Mouse (Mus musculus) neural tube, embryonic 15.5 days (tissue): ENCODE measurements around the gene Cldnd1. TPM values are rescaled to one million over a fixed set of nuclear protein-coding genes. Genes with fewer than 3 reads are reported as not detected.
A peak's percentile ranks its signal among the peaks of the same experiment; 100 is the strongest.

Experiments used
- ATAC-seq: fragments of 200-750 bp; cut with Nextera tagmentation; 2 replicates; pipeline ENCODE4 v1.8.0; 2017; ENCODE audit warnings: mild to moderate bottlenecking, moderate TSS enrichment, moderate library complexity; ENCODE audit not compliant: low FRiP score
- H3K27ac ChIP-seq: fragments of 300-500 bp; sonication (generic); replicated peaks from 2 replicates; pipeline ENCODE4 v1.5.1; 2015; ENCODE audit warnings: mild to moderate bottlenecking, inconsistent platforms
- H3K27me3 ChIP-seq: fragments of 300-500 bp; sonication (generic); replicated peaks from 2 replicates; pipeline ENCODE4 v1.6.1; 2015; ENCODE audit warnings: inconsistent platforms
- H3K36me3 ChIP-seq: fragments of 300-500 bp; sonication (generic); 2 replicates; pipeline ENCODE4 v1.6.1; 2015; ENCODE audit warnings: inconsistent platforms
- H3K4me1 ChIP-seq: fragments of 300-500 bp; sonication (generic); 2 replicates; pipeline ENCODE4 v1.6.1; 2015; ENCODE audit warnings: inconsistent platforms
- H3K4me2 ChIP-seq: fragments of 300-500 bp; sonication (generic); 2 replicates; pipeline ENCODE4 v1.6.1; 2015; ENCODE audit warnings: inconsistent platforms, mild to moderate bottlenecking, moderate library complexity
- H3K4me3 ChIP-seq: fragments of 300-500 bp; sonication (generic); replicated peaks from 2 replicates; pipeline ENCODE4 v1.5.1; 2015; ENCODE audit warnings: mild to moderate bottlenecking, inconsistent platforms
- H3K9ac ChIP-seq: fragments of 300-500 bp; sonication (generic); replicated peaks from 2 replicates; pipeline ENCODE4 v1.6.1; 2015; ENCODE audit warnings: mild to moderate bottlenecking, inconsistent platforms
- H3K9me3 ChIP-seq: fragments of 300-500 bp; sonication (generic); replicated peaks from 2 replicates; pipeline ENCODE4 v1.6.1; 2016; ENCODE audit warnings: inconsistent platforms
- WGBS: fragments of 180-500 bp; shearing (Covaris S2); methylation state at CpG from one replicate; pipeline ENCODE4 v1.1.7; 2015; ENCODE audit warnings: mixed read lengths; 5-methylcytosine and 5-hydroxymethylcytosine counted together
- polyA plus RNA-seq: library from polyadenylated mRNA; unstranded; fragments of >200 nt; fragmentation: Nextera tagmentation; extraction: Ambion mirVana; gene quantifications from 2 replicates; pipeline ENCODE4 v1.2.1, GENCODE M21; 2015

Cldnd1 gene
- polyA plus RNA-seq: 141 TPM in 2 replicates

DNA sequence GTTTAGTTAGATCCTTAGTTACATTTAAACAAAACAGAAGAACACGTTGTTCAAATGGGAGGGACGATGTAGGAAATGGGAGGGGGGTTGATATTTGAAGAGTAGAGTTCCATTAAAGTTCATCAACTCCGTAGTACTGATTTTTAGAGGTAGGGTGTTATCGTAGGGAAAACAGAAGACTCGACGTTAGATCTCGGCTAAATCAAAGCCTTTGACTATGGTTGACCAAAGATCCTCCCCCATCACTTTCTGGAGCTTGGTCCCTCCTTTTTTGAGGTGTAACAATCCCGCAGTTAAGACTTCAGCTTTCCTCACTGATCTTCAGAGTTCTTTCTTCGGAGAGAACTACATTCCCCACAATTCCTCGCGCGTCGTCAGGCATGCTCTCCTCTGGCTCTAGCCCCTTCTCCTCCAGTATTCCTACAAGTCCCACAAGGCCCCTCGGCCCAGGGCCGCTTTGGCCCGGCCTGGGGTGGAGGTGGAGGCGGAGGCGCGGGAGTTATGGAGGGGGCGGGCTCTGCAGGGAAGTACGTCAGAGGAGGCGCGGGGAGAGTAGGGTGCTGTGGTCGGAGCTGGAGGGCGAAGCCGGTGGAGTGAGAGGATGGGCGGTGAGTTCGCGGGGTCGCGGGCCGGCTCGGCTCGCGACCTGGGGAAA is at the start of gene Cldnd1:
Gene Cldnd1 (plus strand): TSS at position 434 of the 655 bp plus-strand sequence.
- Histone ChIP-seq H3K9me3 (no peaks in the 10 kb centered on the region), H3K9ac (peak within 1 kb of the TSS; percentile 82), H3K27ac (peak within 1 kb of the TSS; percentile 86), H3K27me3 (no peaks in the 10 kb centered on the region), H3K4me3 (peak within 1 kb of the TSS; percentile 75), H3K4me2 (peak within 1 kb of the TSS; percentile 67), H3K36me3 (peaks cover 22% of the 10 kb centered on the region), H3K4me1 (peaks cover 11% of the 10 kb centered on the region)
- WGBS: 2% methylated on average over 34 of the region's 35 CpGs
- peak; percentile 100 for ATAC-seq

DNA sequence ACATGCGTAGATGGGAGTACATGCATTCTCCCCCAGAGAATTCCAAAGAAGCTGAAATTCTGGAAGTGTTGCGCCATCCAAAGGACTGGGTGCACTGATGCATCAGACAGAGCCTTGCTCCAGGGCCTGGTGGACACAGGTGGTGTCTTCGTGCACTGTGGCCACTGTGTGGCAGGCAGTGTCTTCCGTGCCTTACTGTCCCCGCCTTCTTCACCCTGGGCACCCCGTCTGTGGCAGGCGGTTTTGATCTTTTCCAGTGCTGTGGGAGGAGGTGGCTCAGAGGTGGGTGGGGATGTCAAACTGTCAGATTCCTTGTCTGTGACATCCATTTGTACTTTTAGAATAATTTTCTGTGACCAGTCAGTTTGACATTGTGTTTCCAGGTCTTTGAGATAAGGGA is 49.0 kb upstream of the Cldnd1 start:
- WGBS: 83% methylated on average over 7 of the region's 7 CpGs
- Histone ChIP-seq H3K4me2 (no peak overlapping the region), H3K36me3 (peaks cover 54% of the 10 kb centered on the region), H3K27ac (no peak overlapping the region), H3K4me3 (no peak overlapping the region), H3K9me3 (no peaks in the 10 kb centered on the region), H3K4me1 (no peaks in the 10 kb centered on the region), H3K9ac (no peak overlapping the region), H3K27me3 (no peaks in the 10 kb centered on the region)
- ATAC-seq: no peak

- Histone ChIP-seq H3K4me2 (no peak overlapping the region), H3K9ac (no peak overlapping the region), H3K9me3 (no peaks in the 10 kb centered on the region), H3K4me1 (no peaks in the 10 kb centered on the region), H3K27me3 (no peaks in the 10 kb centered on the region), H3K36me3 (peaks cover 28% of the 10 kb centered on the region), H3K27ac (no peak overlapping the region), H3K4me3 (no peak overlapping the region)
- ATAC-seq: no peak
- 93% methylated on average over 6 of the region's 6 CpGs for WGBS
Observed at GRCm38 (mm10) chr16:58682046-58682445, 45.7 kb upstream of the Cldnd1 start.

DNA sequence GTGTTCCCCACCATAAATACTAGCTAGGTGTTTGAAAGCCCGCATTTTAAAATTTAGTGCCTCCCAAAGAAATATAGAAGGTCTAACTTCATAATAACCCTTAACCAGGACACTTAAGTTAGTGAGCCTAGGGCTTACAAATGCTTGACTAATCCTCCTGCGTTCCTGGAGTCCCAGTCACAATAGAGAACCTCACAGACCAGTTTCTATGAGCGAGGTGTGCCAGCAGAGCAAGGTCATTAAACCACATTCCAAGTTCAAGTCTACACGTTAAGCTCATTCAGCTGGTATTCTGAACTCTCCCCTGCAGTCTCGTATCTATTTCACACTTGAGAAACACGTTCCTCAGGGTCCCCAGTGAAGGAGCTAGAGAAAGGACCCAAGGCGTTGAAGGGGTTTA is 44.8 kb upstream of the Cldnd1 start:
- peaks cover 20% of the 10 kb centered on the region for H3K36me3 ChIP-seq
- H3K9me3 ChIP-seq: no peaks in the 10 kb centered on the region
- H3K4me3 ChIP-seq: no peak overlapping the region
- H3K4me2 ChIP-seq: no peak overlapping the region
- H3K27me3 ChIP-seq: no peaks in the 10 kb centered on the region
- H3K27ac ChIP-seq: no peak overlapping the region
- no peak for ATAC-seq
- no peaks in the 10 kb centered on the region for H3K4me1 ChIP-seq
- no peak overlapping the region for H3K9ac ChIP-seq
- 86% methylated on average over 7 of the region's 7 CpGs for WGBS

DNA sequence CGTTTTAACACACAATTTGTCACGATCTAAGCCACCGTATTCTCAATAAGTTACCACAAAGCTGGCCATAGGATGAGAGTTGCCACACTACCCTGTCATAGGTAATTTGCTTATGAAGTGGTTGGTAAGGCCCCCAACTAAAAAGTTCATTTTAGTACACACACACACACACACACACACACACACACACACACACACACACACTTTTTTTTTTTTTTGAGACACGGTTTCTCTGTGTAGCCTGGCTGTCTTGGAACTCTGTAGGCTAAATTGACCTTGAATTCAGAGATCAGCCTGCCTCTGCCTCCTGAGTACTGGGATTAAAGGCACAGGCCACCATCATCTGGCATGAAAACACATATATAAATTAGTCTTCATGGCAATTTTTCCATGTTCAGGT is 43.8 kb upstream of the Cldnd1 start:
- no peak overlapping the region for H3K9ac ChIP-seq

DNA sequence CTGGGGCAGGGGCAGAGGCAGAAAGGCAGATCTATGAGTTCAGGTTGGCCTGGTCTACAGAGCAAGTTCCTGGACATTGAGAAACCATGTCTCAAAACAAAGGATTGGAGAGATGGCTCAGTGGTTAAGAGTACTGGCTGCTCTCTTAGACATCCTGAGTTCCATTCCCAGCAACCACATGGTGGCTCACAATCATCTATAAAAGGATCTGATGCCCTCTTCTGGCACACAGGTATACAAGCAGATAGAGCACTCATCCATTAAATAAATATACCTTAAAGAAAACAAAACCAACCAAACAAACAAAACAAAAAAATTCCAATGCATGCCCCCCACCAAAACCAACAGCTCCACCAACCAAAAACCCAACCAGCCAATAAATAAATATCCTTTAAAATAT is 43.2 kb upstream of the Cldnd1 start:
- no peak for ATAC-seq
- H3K36me3 ChIP-seq: peaks cover 13% of the 10 kb centered on the region; the same call in 1 of the 2 replicates
- no peaks in the 10 kb centered on the region for H3K4me1 ChIP-seq
- H3K9me3 ChIP-seq: no peaks in the 10 kb centered on the region
- H3K27me3 ChIP-seq: no peaks in the 10 kb centered on the region
- no peak overlapping the region for H3K27ac ChIP-seq
- no peak overlapping the region for H3K4me3 ChIP-seq
- no peak overlapping the region for H3K4me2 ChIP-seq
- no peak overlapping the region for H3K9ac ChIP-seq

More for the DNA sequence above, 43.8 kb upstream of the Cldnd1 start:
- Histone ChIP-seq H3K4me3 (no peak overlapping the region), H3K4me1 (no peaks in the 10 kb centered on the region), H3K4me2 (no peak overlapping the region), H3K9me3 (no peaks in the 10 kb centered on the region), H3K36me3 (peaks cover 13% of the 10 kb centered on the region; the same call in 1 of the 2 replicates), H3K27me3 (no peaks in the 10 kb centered on the region), H3K27ac (no peak overlapping the region)
- ATAC-seq: no peak
- 93% methylated on average over 4 of the region's 4 CpGs for WGBS

DNA sequence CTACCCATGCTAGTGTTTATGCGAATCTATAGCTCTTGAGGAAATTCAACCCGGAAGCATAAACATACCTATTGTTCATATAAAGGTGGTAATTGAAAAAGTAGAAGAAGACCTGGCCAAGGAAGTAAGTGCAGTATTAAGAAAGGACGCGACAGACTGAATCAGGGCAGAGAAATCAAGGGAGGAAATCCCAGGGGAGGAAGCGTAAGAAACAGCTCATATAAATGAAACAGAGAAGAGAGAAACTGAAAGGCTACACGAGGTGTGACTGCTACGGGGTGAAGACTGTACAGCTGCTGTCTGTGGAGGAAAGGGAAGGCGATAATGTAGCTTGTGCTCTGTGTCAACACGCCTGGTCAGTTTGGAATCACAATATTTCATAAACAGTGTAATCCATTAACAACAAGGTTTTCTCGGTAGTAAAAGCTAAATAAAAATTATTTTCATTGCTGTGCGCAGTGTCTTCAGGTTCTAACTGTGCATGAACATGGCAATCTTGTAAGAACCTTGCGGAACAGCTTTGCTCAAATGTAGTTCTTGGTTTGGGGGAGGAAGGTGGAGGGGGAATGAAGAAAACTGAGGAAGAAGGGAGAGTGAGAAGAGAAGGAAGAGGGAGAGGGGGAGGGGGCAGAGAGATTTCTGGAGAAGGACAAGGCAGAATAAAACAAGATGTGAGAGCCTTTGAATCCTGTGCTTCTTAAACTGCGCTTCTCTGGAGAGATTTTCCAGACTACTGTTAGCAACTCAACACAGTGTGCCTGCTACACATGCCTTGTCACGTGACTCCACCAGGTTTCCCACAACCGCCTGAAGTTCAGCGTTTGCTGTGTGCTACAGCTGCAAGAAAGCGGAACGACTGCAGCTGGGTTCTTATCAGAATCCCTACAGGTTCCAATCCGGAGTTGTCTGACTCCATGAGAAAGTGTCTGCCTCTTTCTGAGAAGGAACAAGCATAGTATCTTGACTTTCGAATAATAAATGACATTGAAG is 41.9 kb upstream of the Cldnd1 start:
- no peak for ATAC-seq
- H3K27ac ChIP-seq: no peak overlapping the region

DNA sequence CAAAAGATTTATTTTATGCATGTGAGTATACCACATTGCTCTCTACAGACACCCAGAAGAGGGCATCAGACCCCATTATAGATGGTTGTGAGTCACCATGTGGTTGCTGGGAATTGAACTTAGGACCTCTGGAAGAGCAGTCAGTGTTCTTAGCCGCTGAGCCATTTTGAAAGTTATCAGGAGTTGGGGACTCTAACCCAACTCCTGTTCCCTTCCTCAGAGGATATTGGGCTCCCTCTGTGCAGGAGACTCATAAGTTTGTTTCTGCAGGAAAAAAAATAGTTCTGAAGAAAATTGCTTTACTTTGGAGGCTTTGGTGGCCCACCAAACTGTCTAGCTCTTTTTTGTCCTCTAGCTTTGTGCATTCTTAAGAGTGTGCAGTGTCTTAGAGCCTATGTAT is 39.2 kb upstream of the Cldnd1 start:
- Histone ChIP-seq H3K36me3 (no peaks in the 10 kb centered on the region), H3K4me3 (no peak overlapping the region), H3K4me2 (no peak overlapping the region), H3K9ac (no peak overlapping the region), H3K27me3 (no peaks in the 10 kb centered on the region), H3K9me3 (no peaks in the 10 kb centered on the region), H3K4me1 (no peaks in the 10 kb centered on the region), H3K27ac (no peak overlapping the region)
- WGBS: 97% methylated on average over 1 of the region's 1 CpGs
- ATAC-seq: no peak

More for the DNA sequence above, 41.9 kb upstream of the Cldnd1 start:
- Histone ChIP-seq H3K4me1 (no peaks in the 10 kb centered on the region), H3K27me3 (no peaks in the 10 kb centered on the region), H3K4me2 (no peak overlapping the region), H3K9ac (no peak overlapping the region), H3K9me3 (no peaks in the 10 kb centered on the region), H3K4me3 (no peak overlapping the region), H3K36me3 (peaks cover 8% of the 10 kb centered on the region; the same call in 1 of the 2 replicates)
- 83% methylated on average over 20 of the region's 20 CpGs for whole genome bisulfite sequencing

DNA sequence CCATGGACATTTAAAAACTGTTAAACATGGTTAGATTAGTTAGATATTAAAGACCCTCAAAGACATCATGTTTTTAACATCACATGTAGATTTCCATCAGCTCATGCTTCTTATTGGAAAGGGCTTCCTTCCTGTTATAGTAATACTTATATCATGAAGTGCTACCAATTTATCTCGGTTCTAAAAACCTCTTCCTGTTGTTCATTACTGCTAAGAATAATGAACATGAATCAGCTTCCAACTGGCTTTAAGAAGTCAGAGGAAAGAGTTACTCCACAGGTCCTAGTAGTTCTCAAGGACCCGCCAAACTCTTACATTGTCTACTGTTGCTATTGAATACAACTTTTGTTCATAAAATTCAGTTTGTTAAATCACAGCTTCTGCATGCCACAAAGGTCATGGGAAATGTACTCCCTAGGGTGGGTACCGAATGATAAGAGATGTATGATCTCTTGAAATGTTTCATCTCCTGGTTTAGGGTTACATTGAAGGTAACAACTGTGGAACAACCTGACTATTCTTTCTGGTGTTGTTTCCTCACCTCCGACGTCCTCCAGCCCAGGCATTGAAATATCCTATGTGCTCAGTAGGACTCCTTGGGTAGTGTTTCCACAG is 38.0 kb upstream of the Cldnd1 start:
- Histone ChIP-seq H3K4me3 (no peak overlapping the region), H3K9me3 (no peaks in the 10 kb centered on the region), H3K9ac (no peak overlapping the region), H3K36me3 (no peaks in the 10 kb centered on the region), H3K27ac (no peak overlapping the region), H3K4me1 (no peaks in the 10 kb centered on the region), H3K27me3 (no peaks in the 10 kb centered on the region), H3K4me2 (no peak overlapping the region)
- WGBS: 86% methylated on average over 5 of the region's 5 CpGs
- no peak for ATAC-seq

DNA sequence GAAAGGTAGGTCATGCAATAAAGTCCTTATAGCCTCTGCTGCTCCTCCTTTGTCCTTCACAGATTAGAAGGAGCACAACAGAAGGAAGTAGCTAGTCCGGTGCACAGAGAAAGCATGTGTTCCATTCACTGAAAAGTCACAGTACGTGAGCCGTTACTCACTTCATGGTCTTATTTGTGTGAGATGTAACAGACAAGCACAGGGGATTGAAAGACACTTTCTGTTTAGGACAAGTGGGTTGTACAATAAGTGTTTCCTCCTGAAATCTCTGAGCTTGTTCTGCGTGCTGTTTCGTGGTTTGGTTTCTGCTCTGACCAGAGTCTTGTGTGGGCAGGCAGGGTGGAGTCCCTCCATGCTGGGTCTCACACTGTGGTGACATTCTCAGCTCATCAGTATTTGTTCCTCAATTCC is 37.4 kb upstream of the Cldnd1 start:
- no peaks in the 10 kb centered on the region for H3K36me3 ChIP-seq
- H3K27me3 ChIP-seq: no peaks in the 10 kb centered on the region
- H3K27ac ChIP-seq: no peak overlapping the region
- no peaks in the 10 kb centered on the region for H3K4me1 ChIP-seq
- H3K9ac ChIP-seq: no peak overlapping the region
- H3K9me3 ChIP-seq: no peaks in the 10 kb centered on the region
- ATAC-seq: no peak
- WGBS: 81% methylated on average over 5 of the region's 5 CpGs
- no peak overlapping the region for H3K4me2 ChIP-seq
- no peak overlapping the region for H3K4me3 ChIP-seq

- H3K9me3 ChIP-seq: no peaks in the 10 kb centered on the region
- no peak overlapping the region for H3K9ac ChIP-seq
- no peak for ATAC-seq
- H3K36me3 ChIP-seq: no peaks in the 10 kb centered on the region
- WGBS: 92% methylated on average over 5 of the region's 5 CpGs
- H3K27me3 ChIP-seq: no peaks in the 10 kb centered on the region
- no peak overlapping the region for H3K4me3 ChIP-seq
- H3K4me1 ChIP-seq: no peaks in the 10 kb centered on the region
- H3K4me2 ChIP-seq: no peak overlapping the region
- H3K27ac ChIP-seq: no peak overlapping the region
Observed at GRCm38 (mm10) chr16:58694091-58694490, 33.6 kb upstream of the Cldnd1 start.
